Mouse (Mus musculus): ENCODE measurements around the gene Col4a3. TPM values are rescaled to one million over a fixed set of nuclear protein-coding genes. Genes with fewer than 3 reads are reported as not detected.

Col4a3 gene
- not detected for total RNA-seq (2023)

DNA sequence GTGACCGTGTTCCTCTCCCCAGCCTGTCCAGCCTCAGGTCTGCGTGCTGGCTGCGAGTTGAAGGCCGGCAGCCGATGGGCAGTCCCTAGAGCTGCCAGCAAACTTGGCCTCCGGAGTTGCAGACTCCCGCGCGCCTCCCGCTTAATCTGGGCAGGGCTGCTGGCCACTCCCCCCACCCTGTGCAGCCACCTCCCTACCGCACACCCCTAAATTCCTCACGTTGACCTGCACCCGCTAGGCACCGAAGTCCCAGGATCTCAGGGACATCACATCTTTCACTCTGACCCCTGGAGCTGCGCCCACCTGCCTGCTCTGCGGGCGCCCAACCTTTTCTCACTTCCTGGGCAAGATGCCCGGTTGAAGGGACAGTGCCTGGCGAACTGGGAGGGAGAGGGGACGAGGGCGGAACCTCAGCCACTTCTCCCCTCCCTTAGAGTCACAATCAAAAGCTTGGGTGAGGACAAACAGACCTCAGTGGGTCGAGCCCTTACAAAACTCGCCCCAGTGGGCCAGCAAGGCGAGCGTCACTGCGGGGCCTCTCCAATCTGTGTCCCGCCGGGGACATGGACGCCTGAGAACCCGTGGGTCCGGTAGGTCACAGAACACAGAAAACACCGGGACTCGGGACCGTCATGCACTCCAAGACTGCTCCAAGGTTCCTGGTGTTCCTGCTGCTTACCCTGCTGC lies at the start of gene Col4a3, which contains the start of gene Col4a4:
Col4a3 (plus strand) TSS at position 209 of the 687 bp plus-strand sequence.
Col4a4 (minus strand) TSS at position 137 of the 687 bp plus-strand sequence.

DNA sequence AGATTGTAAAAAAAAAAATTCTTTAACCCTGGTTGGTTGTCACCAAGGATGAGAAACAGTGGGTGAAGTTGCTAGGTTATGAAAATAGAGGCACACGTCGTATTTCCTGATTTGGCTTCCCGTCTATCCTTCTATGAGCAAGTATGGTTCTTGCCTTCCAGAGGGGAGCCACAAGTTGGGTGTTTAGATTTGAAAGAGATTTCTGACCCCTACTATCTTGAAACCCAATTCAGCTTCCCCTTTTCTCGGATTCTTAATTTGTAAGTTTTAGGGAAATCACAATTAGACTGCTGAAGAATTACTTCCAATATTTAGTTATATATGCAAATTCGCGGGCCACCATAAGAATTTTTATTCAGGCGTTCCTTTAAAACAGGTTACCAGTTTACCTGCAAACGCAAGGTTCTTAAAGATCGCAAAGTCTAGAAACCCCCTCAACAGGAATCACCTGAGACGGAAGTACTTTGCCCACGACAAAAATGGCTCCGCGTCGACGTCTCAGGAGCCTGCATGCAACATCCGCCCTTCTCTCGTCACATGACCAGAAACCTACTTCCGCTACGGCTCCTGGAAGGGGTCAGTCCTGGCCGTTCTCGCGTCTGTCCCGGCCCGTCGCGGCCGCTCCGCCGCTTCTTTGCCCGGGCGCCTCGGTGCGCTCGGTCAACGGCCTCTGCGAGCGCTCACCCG lies 137.8 kb downstream of the Col4a3 start, which contains the start of gene Mff:
Mff (plus strand) TSS at position 552 of the 687 bp plus-strand sequence.

DNA sequence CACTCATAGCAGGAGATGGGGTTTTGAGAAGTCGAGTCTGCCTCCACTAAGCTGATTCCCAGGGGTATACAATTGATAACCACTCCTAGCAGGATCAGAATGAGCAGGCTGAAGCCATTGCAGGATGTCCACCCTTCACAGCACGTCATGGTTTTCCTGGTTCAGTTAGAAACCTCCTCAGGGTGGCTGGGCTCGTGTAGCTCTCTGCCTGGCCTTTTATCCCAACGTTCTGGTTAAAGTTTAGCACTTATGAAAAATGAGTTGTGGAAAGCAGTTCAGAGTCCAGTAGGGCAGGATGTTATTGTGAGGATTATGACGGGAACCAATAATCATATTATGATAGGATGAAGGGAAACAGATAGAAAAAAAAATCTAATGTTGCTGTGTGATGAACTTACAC lies 181.5 kb downstream of the Col4a3 start, which contains the start of gene Tm4sf20:
Tm4sf20 (minus strand) TSS at position 193 of the 400 bp plus-strand sequence.

DNA sequence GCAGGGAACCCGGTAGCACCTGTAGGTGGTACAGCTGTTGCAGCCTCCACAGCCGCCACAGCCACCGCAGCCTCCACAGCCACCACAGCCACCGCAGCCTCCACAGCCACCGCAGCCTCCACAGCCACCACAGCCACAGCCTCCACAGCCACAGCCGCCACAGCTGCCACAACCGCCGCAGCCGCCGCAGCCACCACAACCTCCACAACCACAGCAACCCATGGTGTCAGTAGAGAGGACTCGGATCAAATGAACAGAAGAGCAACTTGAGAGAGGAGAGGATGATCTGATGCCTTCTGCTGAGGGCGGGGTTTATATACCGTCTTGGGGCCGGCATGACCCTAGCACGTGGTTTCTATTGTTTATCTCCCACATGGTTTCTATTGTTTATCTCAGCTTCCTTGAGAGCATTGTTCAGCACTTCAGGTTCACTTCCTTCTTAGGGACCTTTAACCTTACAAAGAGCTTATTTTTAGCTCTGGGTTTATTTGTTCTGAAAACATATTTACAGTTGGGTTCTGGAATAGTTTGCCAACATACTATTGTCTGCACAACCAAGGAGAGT lies 184.4 kb downstream of the Col4a3 start, which contains the start of gene Gm47791:
Gm47791 (minus strand) TSS at position 222 of the 565 bp plus-strand sequence.

Other genes with a start within 250 kb of the Col4a3 start
- not detected for gene Col4a4, start 72 bp upstream of the Col4a3 start, total RNA-seq (2023)
- 100 to 1,000 TPM; 112 to 121 TPM for gene Mff, start 138.0 kb downstream of the Col4a3 start, total RNA-seq (2023)
- gene Tm4sf20, start 181.5 kb downstream of the Col4a3 start, total RNA-seq (2023), result not detected
- gene Gm47791, start 184.3 kb downstream of the Col4a3 start, total RNA-seq (2023), result not detected